ENCODE assay signal across 8 mouse cellular contexts in genomic region chr1:89930551-89930950, GRCm38 (mm10). TPM values are rescaled to one million over a fixed set of nuclear protein-coding genes. Genes with fewer than 3 reads are reported as not detected.
DNase-seq lines count a peak whose midpoint lies in the region; ATAC-seq lines count a peak whose summit lies in the region.

No protein-coding gene starts in this region.

- H3K4me2 ChIP-seq in neural tube, embryonic 11.5 days (ENCODE audit: low read depth) = peak overlapping the region; percentile 83
- H3K4me2 ChIP-seq in limb, embryonic 13.5 days (replicated peaks) = peak overlapping the region; percentile 82
- peak overlapping the region; percentile 87 for H3K4me2 ChIP-seq in stomach, embryonic 15.5 days

- DNase-seq in embryo, embryonic 10 days (ENCODE audit: low spot score) = peak; percentile 61
- no peak for DNase-seq in embryo, embryonic 9.5 days (ENCODE audit: extremely low spot score)
- no peak for DNase-seq in neural tube, embryonic 11.5 days (ENCODE audit: low spot score)
- no peak for DNase-seq in neural tube, embryonic 10.5 days (ENCODE audit: extremely low spot score, low spot score)
- no peak for DNase-seq in cerebellum, adult 11 months
- no peak for DNase-seq in gastrocnemius, postnatal 4 days (ENCODE audit: low spot score in 2 of 2)

- 0% methylated on average over 38 of the region's 45 CpGs for WGBS in neural tube, embryonic 11.5 days
- WGBS in limb, embryonic 13.5 days = under 1% methylated on average over 40 of the region's 45 CpGs
- under 1% methylated on average over 45 of the region's 45 CpGs for WGBS in stomach, embryonic 15.5 days

- peaks cover 54% of the 10 kb centered on the region for H3K27me3 ChIP-seq in neural tube, embryonic 11.5 days (ENCODE audit: control insufficient read depth, insufficient read depth, low read length)
- H3K27me3 ChIP-seq in limb, embryonic 13.5 days = peaks cover 99% of the 10 kb centered on the region
- H3K27me3 ChIP-seq in stomach, embryonic 15.5 days (replicated peaks) = peaks cover 96% of the 10 kb centered on the region

- peak overlapping the region; percentile 52 for H3K9ac ChIP-seq in neural tube, embryonic 11.5 days (ENCODE audit: low read length)
- peak overlapping the region; percentile 48 for H3K9ac ChIP-seq in limb, embryonic 13.5 days
- no peak overlapping the region for H3K9ac ChIP-seq in stomach, embryonic 15.5 days

- ATAC-seq in neural tube, embryonic 11.5 days (ENCODE audit: insufficient read depth, low FRiP score, low TSS enrichment) = no peak
- ATAC-seq in limb, embryonic 13.5 days (ENCODE audit: low FRiP score, low read depth) = no peak
- ATAC-seq in stomach, embryonic 15.5 days (ENCODE audit: insufficient read depth, low FRiP score, low read depth) = 0 out of 2 replicates have a peak, but pooled peaks have one; percentile 25

- H3K27ac ChIP-seq in neural tube, embryonic 11.5 days (ENCODE audit: low read depth, low read length) = peak overlapping the region; percentile 80
- H3K27ac ChIP-seq in limb, embryonic 13.5 days = no peak overlapping the region
- no peak overlapping the region for H3K27ac ChIP-seq in stomach, embryonic 15.5 days

- H3K4me1 ChIP-seq in neural tube, embryonic 11.5 days (ENCODE audit: control insufficient read depth, insufficient read depth, low read length) = peaks cover 49% of the 10 kb centered on the region
- peaks cover 50% of the 10 kb centered on the region for H3K4me1 ChIP-seq in limb, embryonic 13.5 days
- H3K4me1 ChIP-seq in stomach, embryonic 15.5 days = peaks cover 35% of the 10 kb centered on the region

- peak overlapping the region; percentile 69 for H3K4me3 ChIP-seq in neural tube, embryonic 11.5 days (ENCODE audit: low read depth, low read length)
- H3K4me3 ChIP-seq in limb, embryonic 13.5 days = peak overlapping the region; percentile 45
- H3K4me3 ChIP-seq in stomach, embryonic 15.5 days (replicated peaks) = peak overlapping the region; percentile 42

- H3K36me3 ChIP-seq in neural tube, embryonic 11.5 days (ENCODE audit: control insufficient read depth, insufficient read depth, low read length) = peaks cover 2% of the 10 kb centered on the region; the same call in 1 of the 2 replicates
- no peaks in the 10 kb centered on the region for H3K36me3 ChIP-seq in limb, embryonic 13.5 days
- no peaks in the 10 kb centered on the region for H3K36me3 ChIP-seq in stomach, embryonic 15.5 days

- no peaks in the 10 kb centered on the region for H3K9me3 ChIP-seq in neural tube, embryonic 11.5 days (ENCODE audit: control insufficient read depth, low read length)
- no peaks in the 10 kb centered on the region for H3K9me3 ChIP-seq in limb, embryonic 13.5 days
- no peaks in the 10 kb centered on the region for H3K9me3 ChIP-seq in stomach, embryonic 15.5 days

RNA-seq across cellular contexts. Expression of gene Gbx2, which starts 0.4 kb away (rescaled TPM):
- 44.0 and 45.8 TPM in 2 replicates for polyA plus RNA-seq in neural tube, embryonic 11.5 days (2014; fragmentation: Nextera tagmentation; extraction: Ambion mirVana)
- 0.11 and 0.31 TPM in 2 replicates for polyA plus RNA-seq in limb, embryonic 13.5 days (2015; fragmentation: Nextera tagmentation; extraction: Ambion mirVana)
- polyA plus RNA-seq in stomach, embryonic 15.5 days (2015; fragmentation: Nextera tagmentation; extraction: Ambion mirVana) = 0.28 and 0.31 TPM in 2 replicates
- total RNA-seq in gastrocnemius, postnatal 4 days (2021) = not detected

Comparison
In these comparisons a context has a peak if more than half of its experiments do, and no peak if none do; other contexts are left out.
1. RNA of gene Gbx2, which starts 0.4 kb away (polyA plus RNA-seq): 44.0 to 45.8 TPM in neural tube, embryonic 11.5 days; 0.28 to 0.31 TPM in stomach, embryonic 15.5 days and 0.11 to 0.31 TPM in limb, embryonic 13.5 days; every median in the first group is over 10 times any median in the second.
2. Peak in every context shown above with its lines, with median percentiles within 50 percentile points of each other: H3K4me2 ChIP-seq and H3K4me3 ChIP-seq.